In the genomic region with DNA sequence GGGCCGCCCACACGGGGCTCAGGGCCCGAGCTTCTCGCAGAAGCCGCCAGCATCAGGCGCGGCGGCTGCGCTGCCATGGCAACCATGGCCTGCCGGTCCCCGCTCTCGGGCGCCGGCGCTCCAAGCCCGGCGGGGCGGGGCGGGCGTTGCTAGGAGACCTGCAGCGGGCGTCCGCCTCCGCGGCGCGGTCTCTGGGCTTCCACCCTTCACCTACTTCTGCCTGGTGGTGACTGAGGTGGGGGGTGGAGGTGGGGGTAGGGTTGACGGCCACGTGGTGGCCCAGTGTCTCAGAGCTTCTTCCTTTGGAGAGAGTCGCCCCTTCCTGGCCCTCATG, we compare ENCODE assay signal across 8 mouse cellular contexts.
DNase-seq lines count a peak whose midpoint lies in the region; ATAC-seq lines count a peak whose summit lies in the region.

No protein-coding gene starts in this region.

- H3K4me1 ChIP-seq in midbrain, embryonic 10.5 days, result peaks cover 30% of the 10 kb centered on the region

- 0% methylated on average over 30 of the region's 30 CpGs for WGBS in midbrain, embryonic 10.5 days

- peak; percentile 82 to 90 for DNase-seq in adrenal gland, adult 18-20 months (ENCODE audit: low spot score in 2 of 2)
- DNase-seq in gastrocnemius, postnatal 25 days, result peak; percentile 94
- DNase-seq in kidney, adult 11 months, result peak; percentile 78
- peak; percentile 92 for DNase-seq in left cerebral cortex, postnatal 4 days
- DNase-seq in midbrain, embryonic 10.5 days (ENCODE audit: low spot score), result peak; percentile 93
- peak; percentile 89 to 92 for DNase-seq in right cerebral cortex, postnatal 36 days (ENCODE audit: low spot score in 2 of 2)
- peak; percentile 83 to 84 for DNase-seq in urinary bladder, postnatal 4 days (ENCODE audit: low spot score in 2 of 2)

- H3K27me3 ChIP-seq in midbrain, embryonic 10.5 days (ENCODE audit: low read depth, poor library complexity, severe bottlenecking), result peaks cover 15% of the 10 kb centered on the region

- peak overlapping the region; percentile 63 for H3K4me3 ChIP-seq in midbrain, embryonic 10.5 days

- peak overlapping the region; percentile 87 for H3K27ac ChIP-seq in midbrain, embryonic 10.5 days (replicated peaks)

- intact Hi-C loops in left cerebral cortex, postnatal 4 days (cut with DNase I), result loop anchor here (2.0 kb wide), 1 partner anchor 65 kb away; a partner anchor contains a TSS

- H3K9me3 ChIP-seq in midbrain, embryonic 10.5 days (replicated peaks), result no peaks in the 10 kb centered on the region

- no peaks in the 10 kb centered on the region for H3K36me3 ChIP-seq in midbrain, embryonic 10.5 days

- peak; percentile 85 for ATAC-seq in common myeloid progenitor, adult 5-6 weeks (replicated peaks; ENCODE audit: low read depth, poor library complexity, severe bottlenecking)

Comparison
In these comparisons a context has a peak if more than half of its experiments do, and no peak if none do; other contexts are left out.
1. Peak in every context shown above with its lines: DNase-seq, ATAC-seq, H3K4me3 ChIP-seq and H3K27ac ChIP-seq.